Mouse (Mus musculus) CH12.LX (cell line): ENCODE results near the gene Fxr2. TPM values are rescaled to one million over a fixed set of nuclear protein-coding genes. Genes with fewer than 3 reads are reported as not detected.

Experiments
- DNase-seq: peaks from one replicate; pipeline ENCODE4 v3.0.0-alpha.2; 2013; ENCODE audit errors: extremely low read depth
- H3K27ac ChIP-seq: 2 replicates; pipeline ENCODE4 v1.5.1; 2012; ENCODE audit warnings: low read depth, mild to moderate bottlenecking, control low read depth, moderate library complexity; ENCODE audit not compliant: insufficient read depth
- H3K27me3 ChIP-seq: replicated peaks from 2 replicates; pipeline ENCODE3; 2012; ENCODE audit warnings: inconsistent platforms
- H3K36me3 ChIP-seq, 2 experiments: replicated peaks in 1 of 2; 2 replicates each; pipeline versions ENCODE3 to v1.6.1; 2012; ENCODE audit warnings: inconsistent platforms in 1 of 2, low read length in 1 of 2, mild to moderate bottlenecking in 1 of 2, mixed read lengths in 1 of 2, moderate library complexity in 1 of 2; ENCODE audit not compliant: control insufficient read depth in 1 of 2, insufficient read depth in 1 of 2
- H3K4me1 ChIP-seq, 2 experiments: 2 replicates each; pipeline ENCODE4 v1.6.1; 2012; ENCODE audit warnings: inconsistent platforms in 1 of 2, moderate library complexity in 1 of 2; ENCODE audit not compliant: insufficient read depth in 2 of 2, control insufficient read depth in 1 of 2
- H3K4me2 ChIP-seq: 2 replicates; pipeline ENCODE4 v1.6.1; 2012; ENCODE audit warnings: low read depth, mild to moderate bottlenecking, control low read depth; ENCODE audit not compliant: poor library complexity, insufficient read depth, severe bottlenecking
- H3K4me3 ChIP-seq, 3 experiments: fragments of 150-350 bp in 1 of 3; sonication (generic) in 1 of 3; replicated peaks in 1 of 3; 2 replicates each; pipeline versions ENCODE3 to v1.5.1; 2011 to 2012; ENCODE audit warnings: low read depth in 2 of 3, low read length in 2 of 3, mild to moderate bottlenecking in 2 of 3, moderate library complexity in 2 of 3, control low read depth in 1 of 3, improper control_type of control experiment in 1 of 3, inconsistent platforms in 1 of 3, mixed read lengths in 1 of 3; ENCODE audit not compliant: poor library complexity in 1 of 3
- H3K79me2 ChIP-seq: replicated peaks from 2 replicates; pipeline ENCODE4 v1.6.1; 2012; ENCODE audit warnings: mild to moderate bottlenecking, moderate library complexity; ENCODE audit not compliant: control insufficient read depth, poor library complexity, insufficient read depth, severe bottlenecking; ENCODE audit errors: extremely low read depth
- H3K9ac ChIP-seq: 2 replicates; pipeline ENCODE4 v1.6.1; 2012; ENCODE audit warnings: low read depth, mild to moderate bottlenecking, control low read depth, moderate library complexity; ENCODE audit not compliant: insufficient read depth
- H3K9me3 ChIP-seq: replicated peaks from 2 replicates; pipeline ENCODE3; 2012; ENCODE audit warnings: low read length, inconsistent platforms, mixed read lengths
- BHLHE40 ChIP-seq: IDR thresholded peaks from 2 replicates; pipeline ENCODE4 v1.6.1; 2011; ENCODE audit warnings: mild to moderate bottlenecking, low read depth, low read length, improper control_type of control experiment
- CHD1 ChIP-seq: IDR thresholded peaks from 2 replicates; pipeline ENCODE4 v1.6.1; 2012; ENCODE audit warnings: low read depth, low read length, improper control_type of control experiment, inconsistent platforms
- CTCF ChIP-seq, 2 experiments: IDR thresholded peaks in 1 of 2; conservative IDR thresholded peaks in 1 of 2; 2 replicates each; pipeline ENCODE4 v1.5.1; 2011 to 2012; ENCODE audit warnings: low read depth in 2 of 2, low read length in 2 of 2, improper control_type of control experiment in 1 of 2, inconsistent platforms in 1 of 2, mild to moderate bottlenecking in 1 of 2, moderate library complexity in 1 of 2
- EP300 ChIP-seq: IDR thresholded peaks from 2 replicates; pipeline ENCODE4 v1.6.1; 2011; ENCODE audit warnings: low read length, improper control_type of control experiment
- HCFC1 ChIP-seq: IDR thresholded peaks from 2 replicates; pipeline ENCODE4 v1.6.1; 2012; ENCODE audit warnings: low read depth, mild to moderate bottlenecking, inconsistent platforms, low read length, improper control_type of control experiment
- IRF4 ChIP-seq: IDR thresholded peaks from 2 replicates; pipeline ENCODE4 v1.6.1; 2014; ENCODE audit warnings: low read depth, mild to moderate bottlenecking, inconsistent platforms, low read length, improper control_type of control experiment
- JUN ChIP-seq: IDR thresholded peaks from 2 replicates; pipeline ENCODE4 v1.6.1; 2011; ENCODE audit warnings: low read depth, mild to moderate bottlenecking, low read length, improper control_type of control experiment, moderate library complexity; ENCODE audit not compliant: insufficient read depth
- JUND ChIP-seq: conservative IDR thresholded peaks from 2 replicates; pipeline ENCODE4 v1.6.1; 2011; ENCODE audit warnings: low read depth, low read length, improper control_type of control experiment
- KAT2A ChIP-seq: IDR thresholded peaks from 2 replicates; pipeline ENCODE4 v1.6.1; 2012; ENCODE audit warnings: low read length, improper control_type of control experiment, inconsistent platforms; ENCODE audit not compliant: insufficient replicate concordance
- MEF2A ChIP-seq: IDR thresholded peaks from 2 replicates; pipeline ENCODE4 v1.6.1; 2014; ENCODE audit warnings: low read depth, mild to moderate bottlenecking, inconsistent platforms, low read length, improper control_type of control experiment, borderline replicate concordance
- MXI1 ChIP-seq: IDR thresholded peaks from 2 replicates; pipeline ENCODE4 v1.6.1; 2011; ENCODE audit warnings: mild to moderate bottlenecking, low read depth, low read length, improper control_type of control experiment
- MYC ChIP-seq: IDR thresholded peaks from 2 replicates; pipeline ENCODE4 v1.6.1; 2011; ENCODE audit warnings: low read depth, mild to moderate bottlenecking, improper control_type of control experiment, low read length
- PAX5 ChIP-seq: IDR thresholded peaks from 2 replicates; pipeline ENCODE4 v1.6.1; 2012; ENCODE audit warnings: low read length, inconsistent platforms, mixed read lengths
- POLR2A ChIP-seq: IDR thresholded peaks from 2 replicates; pipeline ENCODE4 v1.6.1; 2011; ENCODE audit warnings: low read depth, mild to moderate bottlenecking, improper control_type of control experiment, low read length
- POLR2AphosphoS2 ChIP-seq: IDR thresholded peaks from 2 replicates; pipeline ENCODE4 v1.6.1; 2011; ENCODE audit warnings: low read depth, low read length, improper control_type of control experiment
- RAD21 ChIP-seq: IDR thresholded peaks from 2 replicates; pipeline ENCODE4 v1.6.1; 2011; ENCODE audit warnings: low read depth, mild to moderate bottlenecking, low read length, improper control_type of control experiment, moderate library complexity
- SIN3A ChIP-seq: IDR thresholded peaks from 2 replicates; pipeline ENCODE4 v1.6.1; 2012; ENCODE audit warnings: low read length, improper control_type of control experiment, inconsistent platforms
- TBP ChIP-seq: conservative IDR thresholded peaks from 2 replicates; pipeline ENCODE4 v1.6.1; 2011; ENCODE audit warnings: low read depth, low read length, improper control_type of control experiment
- UBTF ChIP-seq: IDR thresholded peaks from 2 replicates; pipeline ENCODE4 v1.6.1; 2012; ENCODE audit warnings: low read depth, mild to moderate bottlenecking, inconsistent platforms, low read length, improper control_type of control experiment, moderate library complexity
- USF1 ChIP-seq: IDR thresholded peaks from 2 replicates; pipeline ENCODE4 v1.6.1; 2014; ENCODE audit warnings: low read depth, mild to moderate bottlenecking, inconsistent platforms, low read length, improper control_type of control experiment
- USF2 ChIP-seq: conservative IDR thresholded peaks from 2 replicates; pipeline ENCODE4 v1.6.1; 2011; ENCODE audit warnings: low read depth, low read length, improper control_type of control experiment
- ZC3H11A ChIP-seq: IDR thresholded peaks from 2 replicates; pipeline ENCODE4 v1.6.1; 2012; ENCODE audit warnings: low read depth, mild to moderate bottlenecking, inconsistent platforms, low read length, improper control_type of control experiment
- ZKSCAN1 ChIP-seq: IDR thresholded peaks from 2 replicates; pipeline ENCODE4 v1.6.1; 2012; ENCODE audit warnings: low read depth, inconsistent platforms, low read length, improper control_type of control experiment, borderline replicate concordance
- ZMIZ1 ChIP-seq: IDR thresholded peaks from 2 replicates; pipeline ENCODE4 v1.6.1; 2012; ENCODE audit warnings: low read depth, mild to moderate bottlenecking, inconsistent platforms, low read length, improper control_type of control experiment
- dilution Hi-C: fragments of 300-500 bp; cut with MboI; formaldehyde crosslinking; loops from 2 replicates; pipeline ENCODE4 v1.14.3; 2020; ENCODE audit warnings: low sequenced_read_pairs; ENCODE audit not compliant: extremely low pct_unique_long_range_greater_than_20kb, extremely low pct_ligation_motif_present
- in situ Hi-C: fragments of 300-500 bp; cut with MboI; formaldehyde crosslinking; loops from 3 replicates; pipeline ENCODE4 v1.14.3; 2019; ENCODE audit warnings: low sequenced_read_pairs, low pct_ligation_motif_present, low pct_unique_long_range_greater_than_20kb, mixed read lengths
- polyA plus RNA-seq: library from polyadenylated mRNA; unstranded; fragments of >175 nt; gene quantifications from 2 replicates; pipeline ENCODE4 v1.2.1, GENCODE M21; 2012; ENCODE audit warnings: low read depth; ENCODE audit not compliant: insufficient read length
- total RNA-seq, 2 experiments: library from RNA; depleted of rRNA; stranded (reverse); fragments of 300-350 nt in 1 of 2; fragments of >200 nt in 1 of 2; gene quantifications; 2 replicates each; pipeline ENCODE4 v1.2.3; 2012 to 2014

Fxr2 gene
- total and polyA plus RNA-seq, 3 experiments = 83.3 to 96.4 (median 90.5) TPM

GRCm38 (mm10) chr11:69616781-69617180, 16.0 kb upstream of the Fxr2 start:
- H3K9me3 ChIP-seq = no peaks in the 10 kb centered on the region
- in situ Hi-C loops = loop anchor here (5.0 kb wide), 1 partner anchor 74 kb away; no protein-coding TSS in a partner anchor
- no peak overlapping the region for H3K27ac ChIP-seq
- H3K9ac ChIP-seq = no peak overlapping the region
- H3K36me3 ChIP-seq = no peaks in the 10 kb centered on the region
- TF ChIP-seq EP300 (no peak), CTCF (conservative IDR thresholded peaks at IDR 0.05 in 1 of 2, IDR thresholded peaks at IDR 0.05 in 1 of 2; ENCODE audit: low read depth in 2 of 2, low read length in 2 of 2) (peak in 1 of 2 experiments; percentile 28; a peak in 2 of 4 replicates)
- TF ChIP-seq, all 38 proteins: peak for 1
- Histone ChIP-seq H3K4me1 (peaks cover 0 to 11% of the 10 kb centered on the region in 2 experiments; a peak in 3 of 4 replicates), H3K4me3 (no peak overlapping the region), H3K79me2 (no peaks in the 10 kb centered on the region), H3K27me3 (peaks cover 75% of the 10 kb centered on the region), H3K4me2 (no peak overlapping the region)
- DNase-seq = no peak
- dilution Hi-C loops = no loop called here

- Histone ChIP-seq H3K79me2 (no peaks in the 10 kb centered on the region), H3K27me3 (peaks cover 75% of the 10 kb centered on the region), H3K9me3 (no peaks in the 10 kb centered on the region), H3K27ac (no peak within 1 kb of the TSS), H3K36me3 (no peaks in the 10 kb centered on the region), H3K4me3 (no peak within 1 kb of the TSS), H3K9ac (no peak within 1 kb of the TSS), H3K4me1 (peaks cover 0 to 11% of the 10 kb centered on the region in 2 experiments; a peak in 3 of 4 replicates), H3K4me2 (no peak within 1 kb of the TSS)
- in situ Hi-C loops = loop anchor here (5.0 kb wide), 1 partner anchor 76 kb away; no protein-coding TSS in a partner anchor
- TF ChIP-seq SIN3A (no peak), KAT2A (no peak), CHD1 (no peak), IRF4 (no peak), POLR2A (no peak), UBTF (no peak), MYC (no peak), EP300 (no peak), BHLHE40 (no peak), HCFC1 (no peak), MEF2A (no peak)
- no peak for DNase-seq
- dilution Hi-C loops = no loop called here
These were observed 15.0 kb upstream of the Fxr2 start, which contains the start of gene Shbg for GRCm38 (mm10) chr11:69617805-69618204. Gene Shbg, minus strand, starts transcription at chr11:69617905.

- no peaks in the 10 kb centered on the region for H3K9me3 ChIP-seq
- dilution Hi-C loops = no loop called here
- TF ChIP-seq JUND = no peak
- no peak for TF ChIP-seq RAD21
- no peak for TF ChIP-seq TBP
- no peak for TF ChIP-seq MXI1
- TF ChIP-seq ZKSCAN1 = no peak
- no peak for TF ChIP-seq USF1
- no peak for TF ChIP-seq POLR2AphosphoS2
- no peak for TF ChIP-seq JUN
- TF ChIP-seq KAT2A = no peak
- TF ChIP-seq ZC3H11A = no peak
- no peak for TF ChIP-seq POLR2A
- TF ChIP-seq BHLHE40 = no peak
- TF ChIP-seq USF2 = no peak
- TF ChIP-seq CTCF (conservative IDR thresholded peaks at IDR 0.05 in 1 of 2, IDR thresholded peaks at IDR 0.05 in 1 of 2; ENCODE audit: low read depth in 2 of 2, low read length in 2 of 2) = no peak
- TF ChIP-seq PAX5 = no peak
- TF ChIP-seq MEF2A = no peak
- no peak for TF ChIP-seq ZMIZ1
- TF ChIP-seq HCFC1 = no peak
- no peak overlapping the region for H3K27ac ChIP-seq
- H3K27me3 ChIP-seq = peaks cover 58% of the 10 kb centered on the region
- DNase-seq = no peak
- no peak overlapping the region for H3K9ac ChIP-seq
- no peaks in the 10 kb centered on the region for H3K36me3 ChIP-seq
- H3K4me3 ChIP-seq = no peak overlapping the region
- in situ Hi-C loops = no loop called here
- H3K79me2 ChIP-seq = no peaks in the 10 kb centered on the region
- no peak overlapping the region for H3K4me2 ChIP-seq
- no peaks in the 10 kb centered on the region for H3K4me1 ChIP-seq
These were observed 12.3 kb upstream of the Fxr2 start for GRCm38 (mm10) chr11:69620394-69621081.
